In the genomic region with DNA sequence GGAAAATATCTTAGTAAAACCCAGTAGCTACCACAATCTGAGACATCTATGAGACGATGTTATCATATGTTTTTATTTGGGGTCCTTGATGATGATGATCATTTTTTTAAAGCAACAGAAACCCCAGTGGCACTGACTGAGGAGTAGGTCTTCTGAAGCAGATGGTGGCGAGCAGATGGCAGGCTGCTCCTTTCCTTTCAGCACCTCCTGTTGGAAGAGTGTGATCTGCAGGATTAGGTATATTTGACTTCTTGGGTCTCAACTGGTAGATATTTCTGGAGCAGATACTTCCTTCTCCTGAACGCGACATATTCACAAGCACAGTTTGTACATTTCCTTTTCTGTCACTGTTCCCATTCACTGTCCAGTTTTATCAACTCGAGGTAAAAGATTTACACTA, we compare ENCODE assay signal across 17 mouse cellular contexts.
DNase-seq lines count a peak whose midpoint lies in the region; ATAC-seq and TF ChIP-seq lines count a peak whose summit lies in the region.
"Had no signal": no experiment of that assay in that cellular context is flagged by ENCODE, and none has a peak within 500 bp of the region (broad histone marks: within the 10 kb centered on the region; RNA-seq: fewer than 3 reads in every experiment).

No protein-coding gene starts in this region.

- no peak for TF ChIP-seq CTCF in brain, embryonic 14.5 days (IDR thresholded peaks at IDR 0.05; ENCODE audit: borderline replicate concordance, extremely low read depth, insufficient read depth, insufficient read length)

- TF ChIP-seq POLR2A in brain, embryonic 14.5 days (IDR thresholded peaks at IDR 0.05; ENCODE audit: borderline replicate concordance, extremely low read depth, insufficient read depth, insufficient read length, poor library complexity, severe bottlenecking), result no peak

- peak; percentile 1 to 6 for DNase-seq in cerebellum, postnatal 10 days
- no peak for DNase-seq in cerebellum, adult 11 months
- peak; percentile 1 for DNase-seq in brain, embryonic 14.5 days (ENCODE audit: low read depth)
- DNase-seq in left cerebral cortex, adult 18-20 months (ENCODE audit: low spot score in 2 of 2), result peak; percentile 50 to 69
- peak; percentile 41 to 52 for DNase-seq in right cerebral cortex, adult 2 months (ENCODE audit: low spot score in 2 of 2)
- DNase-seq in urinary bladder, adult 18-20 months (ENCODE audit: low spot score in 2 of 2), result no peak
- DNase-seq in heart, postnatal 4 days, result no peak
- DNase-seq: adrenal gland, postnatal 25 days; gastrocnemius, postnatal 10 days; heart, adult 18-20 months; heart, postnatal 36 days; lung, adult 18-20 months; lung, postnatal 14 days had no signal

- ATAC-seq in megakaryocyte, adult 5-6 weeks (ENCODE audit: poor library complexity, severe bottlenecking), result no peak
- ATAC-seq: forebrain, embryonic 13.5 days; hindbrain, embryonic 16.5 days; intestine, embryonic 16.5 days had no signal

Comparison
In these comparisons a context has a peak if more than half of its experiments do, and no peak if none do; other contexts are left out.
1. DNase-seq: peak in cerebellum, postnatal 10 days (2 of 2), brain, embryonic 14.5 days (single experiment), left cerebral cortex, adult 18-20 months (2 of 2) and right cerebral cortex, adult 2 months (2 of 2); none in cerebellum, adult 11 months (single experiment), urinary bladder, adult 18-20 months (0 of 2) and heart, postnatal 4 days (single experiment).